Mouse (Mus musculus) layer of hippocampus, adult 8-10 months (tissue): ENCODE results near the gene Pdzd11. TPM values are rescaled to one million over a fixed set of nuclear protein-coding genes. Genes with fewer than 3 reads are reported as not detected.

ENCODE experiments used
- DNase-seq, 2 experiments: peaks; one replicate each; pipeline ENCODE4 v3.0.0; 2022; ENCODE audit warnings: low spot score in 2 of 2
- total RNA-seq, 4 experiments: library from RNA; stranded (reverse); gene quantifications; 2 replicates each; pipeline ENCODE4 v1.2.4; 2022

The Pdzd11 gene
- total RNA-seq: 10 to 100 TPM; 38.4 to 48.0 (median 39.5) TPM

DNA sequence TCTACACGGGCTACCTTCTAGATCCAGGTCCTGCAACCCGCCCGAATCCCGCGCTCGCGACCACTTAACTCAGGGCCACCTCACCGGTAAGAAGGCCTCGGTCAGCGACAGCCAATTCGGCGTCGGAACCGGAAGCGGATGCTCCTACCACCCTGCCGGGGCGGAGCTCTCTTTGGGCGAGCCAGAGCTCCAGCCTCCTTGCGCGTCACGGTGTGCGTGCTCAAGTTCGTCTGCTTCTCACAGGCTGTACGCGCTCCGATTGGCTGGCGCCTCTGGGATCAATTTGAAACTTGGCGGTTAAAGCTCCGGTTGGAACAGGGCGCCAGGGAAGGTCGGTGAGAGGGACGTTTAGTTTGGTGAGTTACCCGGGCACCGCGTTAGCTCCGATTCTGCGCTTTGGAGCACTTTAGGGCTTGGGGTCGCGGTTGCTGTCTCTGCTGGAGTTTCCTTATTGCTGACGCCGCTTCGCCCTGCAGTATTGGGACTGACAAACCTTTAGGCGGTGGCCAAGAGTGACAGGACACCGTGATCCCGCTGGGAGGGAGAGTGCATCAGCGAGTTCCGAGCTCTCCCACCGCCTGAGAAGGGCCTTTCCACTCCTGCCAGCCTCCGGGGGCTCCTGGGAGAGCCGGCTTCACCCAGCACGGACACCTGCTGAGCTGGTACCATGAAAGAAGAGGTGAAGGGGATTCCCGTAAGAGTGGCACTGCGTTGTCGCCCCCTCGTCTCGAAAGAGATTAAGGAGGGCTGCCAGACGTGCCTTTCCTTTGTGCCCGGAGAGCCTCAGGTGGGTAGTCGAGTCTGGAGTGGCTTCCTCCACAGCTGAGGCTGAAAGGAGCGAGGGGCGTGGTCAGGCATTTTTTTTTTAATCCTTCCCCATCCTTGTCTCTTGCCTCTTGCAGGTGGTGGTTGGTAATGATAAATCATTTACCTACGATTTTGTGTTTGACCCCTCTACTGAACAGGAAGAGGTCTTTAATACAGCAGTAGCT, at the start of gene Pdzd11:
TSS of gene Pdzd11 (minus strand) at position 767 of the 992 bp plus-strand sequence.
- DNase-seq: peak; percentile 84

DNA sequence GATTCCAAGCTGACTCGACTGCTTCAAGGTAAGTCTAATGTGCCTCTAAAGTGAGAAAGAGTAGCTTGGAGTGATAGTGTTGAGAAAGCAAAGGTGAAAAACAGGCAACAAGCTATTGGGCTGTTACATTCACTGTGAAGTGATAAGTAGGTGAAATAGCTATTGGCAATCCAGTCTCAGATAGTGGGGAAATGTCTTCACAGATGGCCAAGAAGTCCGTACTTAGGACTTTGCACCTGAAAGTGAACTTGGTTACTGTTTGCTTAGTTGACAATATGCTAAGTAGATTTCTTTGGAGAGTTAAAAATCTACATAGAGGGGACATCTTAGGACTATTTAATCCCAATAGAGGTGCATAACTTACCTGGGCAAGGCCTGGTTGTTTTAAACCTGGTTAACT, 38.5 kb upstream of the Pdzd11 start:
- no peak for DNase-seq

DNA sequence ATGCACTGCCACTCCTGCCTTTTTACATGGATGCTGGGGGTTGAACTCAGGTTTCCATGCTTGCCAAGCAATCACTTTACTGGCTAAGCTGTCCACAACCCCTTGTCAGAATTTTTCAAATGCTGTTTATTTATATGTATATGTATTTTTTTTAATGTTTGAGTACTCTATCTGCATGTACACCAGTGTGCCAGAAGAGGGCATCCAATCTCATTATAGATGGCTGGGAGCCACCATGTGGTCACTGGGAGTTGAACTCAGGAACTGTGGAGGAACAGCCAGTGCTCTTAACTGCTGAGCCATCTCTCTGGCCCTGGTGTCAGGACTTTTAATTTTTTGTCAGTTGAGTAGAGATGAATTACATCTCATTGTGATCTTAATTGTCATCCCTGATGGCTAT, 26.5 kb upstream of the Pdzd11 start:
- DNase-seq: no peak

DNA sequence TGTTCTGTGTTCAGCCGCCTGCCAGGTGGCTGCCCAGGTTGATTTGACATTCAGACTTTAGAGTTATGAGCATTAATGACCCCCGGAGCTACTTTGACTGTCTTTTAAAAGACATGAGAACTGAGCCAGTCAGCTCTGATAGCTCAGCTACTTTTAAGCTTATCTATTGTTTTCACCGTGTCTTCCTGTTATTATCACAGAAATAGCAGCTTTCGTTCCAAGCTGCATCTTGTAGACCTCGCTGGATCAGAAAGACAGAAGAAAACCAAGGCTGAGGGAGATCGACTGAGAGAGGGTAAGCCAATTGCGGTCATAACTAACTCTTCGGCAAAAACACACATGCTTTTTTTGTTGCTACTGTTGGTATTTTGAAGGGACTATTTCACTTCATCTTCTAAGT, 12.1 kb upstream of the Pdzd11 start:
- no peak for DNase-seq

DNA sequence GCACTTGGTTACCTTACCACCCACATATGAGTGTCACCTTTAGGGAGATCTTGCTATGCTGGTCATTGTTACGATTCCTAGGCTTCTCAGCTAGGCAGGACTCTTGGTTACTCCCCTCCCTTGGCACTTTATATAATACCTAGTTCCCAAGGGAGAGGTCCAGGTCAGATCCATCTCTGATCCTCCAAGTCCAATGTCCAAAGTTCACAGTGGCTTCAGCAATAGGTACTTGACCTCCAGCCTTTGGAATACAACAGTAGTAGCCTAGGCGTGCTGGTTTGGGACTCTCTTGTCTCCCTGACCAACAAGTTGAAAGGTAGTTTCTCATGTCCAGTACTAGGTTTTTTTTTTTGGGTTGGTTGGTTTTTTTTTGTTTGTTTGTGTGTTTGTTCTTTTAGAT, 2.7 kb upstream of the Pdzd11 start:
- DNase-seq: no peak

DNA sequence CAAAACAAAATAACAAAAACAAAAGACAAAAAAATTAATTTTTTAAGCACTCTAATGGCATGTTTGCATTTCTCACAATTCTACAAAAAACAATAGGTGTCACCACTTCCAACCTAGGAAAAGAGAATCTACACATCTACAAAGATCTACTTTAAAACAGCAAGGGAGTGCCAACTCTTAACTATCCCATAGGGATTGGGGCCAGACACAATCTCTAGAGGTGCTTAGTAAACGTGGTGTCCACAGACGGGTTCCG, 894 bp downstream of the Pdzd11 start, which contains the start of gene Kif4:
TSS of gene Kif4 (plus strand) at position 192 of the 256 bp plus-strand sequence.
- no peak for DNase-seq

DNA sequence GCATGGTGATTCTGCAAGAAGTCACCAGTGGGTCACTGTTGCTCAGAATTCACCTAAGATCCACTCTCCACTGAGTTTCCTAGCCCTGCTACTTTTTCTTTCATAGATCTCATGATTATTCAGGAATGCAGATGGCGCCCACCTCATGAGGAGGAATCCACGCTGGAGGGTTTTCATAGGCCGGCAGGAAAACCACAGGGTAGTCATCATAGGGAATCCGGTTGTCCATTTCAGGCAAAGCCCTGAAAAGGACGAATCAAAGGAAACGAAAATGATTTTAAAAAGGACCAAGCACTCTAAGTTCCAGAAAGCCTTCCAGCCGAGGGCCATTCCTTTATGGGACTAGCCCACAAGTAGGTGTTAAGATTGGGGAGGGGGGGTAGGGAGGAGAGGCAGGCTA, 1.2 kb downstream of the Pdzd11 start:
- DNase-seq: no peak

DNA sequence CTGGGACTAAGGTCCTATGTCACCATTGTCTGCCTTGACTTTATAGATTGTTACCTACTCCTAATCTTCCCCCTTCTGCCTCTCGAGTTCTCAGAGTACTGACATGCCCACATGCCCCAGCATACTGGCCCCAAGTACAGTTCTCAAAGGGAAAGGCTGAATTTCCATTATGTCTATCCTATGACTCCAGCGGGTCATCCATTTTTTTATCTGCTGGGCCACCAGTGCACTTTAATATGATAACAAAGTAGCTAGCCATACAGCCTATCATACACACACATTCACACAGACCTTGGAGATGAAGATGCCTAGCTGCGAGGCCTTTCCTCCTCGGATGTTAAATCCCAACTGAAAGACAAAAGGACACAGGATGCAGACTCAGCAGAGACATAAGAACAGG, 2.1 kb downstream of the Pdzd11 start:
- DNase-seq: no peak

DNA sequence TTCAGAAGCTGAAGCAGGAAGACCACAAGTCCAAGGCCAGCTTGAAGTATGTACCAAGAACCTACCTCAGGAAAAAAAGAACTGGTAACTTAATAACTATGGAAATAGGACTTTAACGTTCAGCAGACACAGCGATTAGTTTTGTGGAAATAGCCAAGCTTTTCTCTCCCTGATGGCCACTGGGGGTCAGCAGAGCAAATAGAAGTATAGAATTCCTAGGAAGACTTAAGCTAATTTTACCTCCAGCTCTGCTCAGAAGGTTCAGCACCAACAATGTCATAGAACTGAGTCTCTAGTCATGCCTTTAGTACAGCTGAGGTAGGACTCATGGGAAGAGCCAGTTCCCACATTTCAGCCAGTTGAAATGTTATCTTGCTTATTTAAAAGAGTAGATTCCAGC, 5.0 kb downstream of the Pdzd11 start:
- DNase-seq: no peak

DNA sequence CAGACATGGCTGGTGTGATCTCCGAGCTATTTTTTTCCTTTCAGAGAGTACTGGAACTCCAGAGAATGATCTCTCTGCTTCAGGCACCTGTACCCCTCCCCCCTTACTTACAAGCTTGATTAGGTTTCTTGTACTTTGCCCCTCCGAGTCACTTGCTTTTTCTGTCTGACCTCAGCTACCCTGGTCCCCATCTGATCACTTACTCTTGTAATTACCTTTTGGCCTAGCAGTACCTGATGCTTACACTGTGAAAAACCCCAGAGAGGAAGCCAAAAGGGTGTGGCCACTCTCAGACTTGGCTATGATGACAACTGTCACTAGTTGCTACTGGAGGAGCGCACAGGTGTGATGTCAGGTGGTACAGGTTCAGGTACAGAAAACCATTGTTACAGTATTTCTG, 7.9 kb downstream of the Pdzd11 start:
- no peak for DNase-seq

DNA sequence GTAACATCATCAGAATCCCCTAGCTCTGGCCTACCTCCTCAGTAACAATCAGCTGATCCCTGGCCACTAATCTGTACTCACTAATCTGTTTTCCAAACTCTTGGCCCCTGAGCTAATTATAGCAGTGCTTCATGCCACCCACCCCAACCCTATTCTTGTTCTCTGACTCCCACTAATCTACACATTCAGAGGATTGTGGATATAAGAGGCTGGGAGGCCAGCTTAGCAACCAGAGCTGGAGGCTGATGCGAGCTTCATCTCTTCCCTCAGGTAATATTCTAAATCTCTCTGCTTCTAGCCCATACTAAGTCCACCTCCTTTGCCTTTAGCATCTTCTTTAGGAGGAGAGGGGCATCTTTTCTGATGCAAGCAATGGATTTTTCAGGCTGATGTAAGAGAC, 21.1 kb downstream of the Pdzd11 start, which contains the start of gene Arr3:
TSS of gene Arr3 (plus strand) at position 184 of the 400 bp plus-strand sequence.
- DNase-seq: no peak

DNA sequence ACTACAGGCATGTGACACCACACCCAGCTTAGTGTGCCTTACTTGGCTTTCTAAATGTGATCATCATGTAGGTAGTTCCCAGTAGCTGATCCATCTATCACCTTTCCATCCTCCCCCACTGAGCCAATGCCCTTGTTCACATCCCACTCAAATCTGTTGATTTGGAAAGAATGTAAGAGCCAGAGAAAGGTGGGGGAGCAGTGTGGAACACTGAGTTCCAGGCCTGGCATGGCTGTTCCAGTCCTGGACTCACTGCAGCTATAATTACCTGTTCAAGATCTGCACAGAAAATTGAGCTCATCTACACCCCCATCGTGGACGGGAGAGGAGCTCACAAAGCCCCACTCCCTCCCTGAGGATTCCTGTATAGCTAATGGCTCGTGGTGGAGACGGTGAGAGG, 26.6 kb downstream of the Pdzd11 start:
- peak; percentile 11 to 13 for DNase-seq

DNA sequence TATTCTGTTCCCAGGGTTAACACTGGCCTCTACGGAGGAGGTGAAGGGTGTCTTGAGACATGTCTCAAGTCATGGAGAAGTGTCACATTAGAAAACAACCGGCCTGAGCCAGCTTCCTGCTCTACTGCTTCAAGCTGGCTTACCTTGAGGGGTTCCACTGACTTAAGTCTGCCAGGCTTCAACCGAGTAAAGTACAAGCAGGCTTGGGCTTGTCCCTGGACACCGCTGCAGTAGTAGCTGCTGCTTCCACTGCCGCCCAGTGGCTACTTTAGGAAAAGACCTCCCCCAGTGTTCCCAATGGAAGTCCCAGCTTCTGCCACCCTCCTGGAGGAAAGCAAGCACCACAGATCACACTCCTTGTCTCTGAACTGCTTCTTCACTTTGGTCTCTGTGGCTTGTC, 28.9 kb downstream of the Pdzd11 start:
- DNase-seq: peak in 1 of 2 experiments; percentile 30

DNA sequence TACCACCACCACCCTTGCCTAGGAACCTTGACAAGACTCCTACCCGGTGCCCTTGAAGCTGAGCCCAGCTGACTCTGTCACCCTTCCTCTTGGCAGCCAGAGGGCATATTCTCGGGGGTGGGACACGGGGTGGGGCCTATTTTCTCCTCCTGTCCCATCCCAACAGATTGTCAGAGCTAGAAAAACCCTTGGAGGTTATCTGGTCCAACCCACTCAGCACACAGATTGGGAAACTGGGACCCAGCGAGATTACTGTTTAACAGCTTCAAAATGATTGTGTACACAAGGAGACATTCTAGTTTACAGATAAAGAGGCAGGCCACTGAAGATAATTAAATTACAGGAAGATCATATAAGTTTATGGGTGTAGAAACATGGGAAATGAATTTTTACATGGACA, 31.6 kb downstream of the Pdzd11 start, which contains the start of gene P2ry4:
TSS of gene P2ry4 (minus strand) at position 79 of the 400 bp plus-strand sequence.
- DNase-seq: no peak

Other genes starting within 250 kb of the Pdzd11 start
- not detected for gene Otud6a, start 197.6 kb downstream of the Pdzd11 start, total RNA-seq
- gene Awat2, start 183.9 kb downstream of the Pdzd11 start, total RNA-seq: not detected
- 10 to 100 TPM; 36.3 to 38.9 (median 37.6) TPM for gene Igbp1, start 132.3 kb downstream of the Pdzd11 start, total RNA-seq
- gene Dgat2l6, start 101.7 kb downstream of the Pdzd11 start, total RNA-seq: under 1 TPM; 0.50 to 0.96 (median 0.60) TPM
- not detected for gene Awat1, start 54.3 kb downstream of the Pdzd11 start, total RNA-seq
- gene P2ry4, start 31.7 kb downstream of the Pdzd11 start, total RNA-seq: under 1 TPM in 1 of 4 experiments, not detected in 3; 0.14 TPM
- 1 to 10 TPM in 1 of 4 experiments, under 1 TPM in 2, not detected in 1; 0.43 to 1.1 (median 0.52) TPM for gene Arr3, start 21.1 kb downstream of the Pdzd11 start, total RNA-seq
- under 1 TPM; 0.29 to 0.57 (median 0.44) TPM for gene Kif4, start 831 bp downstream of the Pdzd11 start, total RNA-seq
- 10 to 100 TPM; 10.5 to 17.9 (median 15.4) TPM for gene Gdpd2, start 103.3 kb upstream of the Pdzd11 start, total RNA-seq
- gene Dlg3, start 141.2 kb upstream of the Pdzd11 start, total RNA-seq: 100 to 1,000 TPM; 131 to 148 (median 136) TPM